Mouse (Mus musculus) embryonic facial prominence, embryonic 12.5 days (tissue): Measurements from ENCODE around the gene Txnrd1. TPM values are rescaled to one million over a fixed set of nuclear protein-coding genes. Genes with fewer than 3 reads are reported as not detected.

Experiments
- ATAC-seq: fragments of 200-750 bp; cut with Nextera tagmentation; 2 replicates; pipeline ENCODE4 v1.8.0; 2017; ENCODE audit not compliant: insufficient number of reproducible peaks, insufficient read depth, low FRiP score, low TSS enrichment
- H3K27ac ChIP-seq: fragments of 300-500 bp; sonication (generic); 2 replicates; pipeline ENCODE4 v1.5.1; 2016; ENCODE audit warnings: mild to moderate bottlenecking
- H3K27me3 ChIP-seq: fragments of 300-500 bp; sonication (generic); 2 replicates; pipeline ENCODE4 v1.6.1; 2016; ENCODE audit warnings: mild to moderate bottlenecking, moderate library complexity
- H3K36me3 ChIP-seq: fragments of 300-500 bp; sonication (generic); 2 replicates; pipeline ENCODE4 v1.6.1; 2016; ENCODE audit warnings: mild to moderate bottlenecking
- H3K4me1 ChIP-seq: fragments of 300-500 bp; sonication (generic); 2 replicates; pipeline ENCODE4 v1.6.1; 2016
- H3K4me2 ChIP-seq: fragments of 300-500 bp; sonication (generic); replicated peaks from 2 replicates; pipeline ENCODE4 v1.6.1; 2016; ENCODE audit warnings: mild to moderate bottlenecking, moderate library complexity
- H3K4me3 ChIP-seq: fragments of 300-500 bp; sonication (generic); 2 replicates; pipeline ENCODE4 v1.5.1; 2016; ENCODE audit warnings: mild to moderate bottlenecking
- H3K9ac ChIP-seq: fragments of 300-500 bp; sonication (generic); 2 replicates; pipeline ENCODE4 v1.6.1; 2016; ENCODE audit warnings: mild to moderate bottlenecking, moderate library complexity
- H3K9me3 ChIP-seq: fragments of 300-500 bp; sonication (generic); 2 replicates; pipeline ENCODE4 v1.6.1; 2016; ENCODE audit warnings: mild to moderate bottlenecking, moderate library complexity
- WGBS: fragments of 180-500 bp; shearing (Covaris S2); methylation state at CpG from one replicate; pipeline ENCODE4 v1.1.7; 2016; 5-methylcytosine and 5-hydroxymethylcytosine counted together
- polyA plus RNA-seq: library from polyadenylated mRNA; unstranded; fragments of >200 nt; fragmentation: Nextera tagmentation; extraction: Ambion mirVana; gene quantifications from 2 replicates; pipeline ENCODE4 v1.2.1, GENCODE M21; 2016

Gene Txnrd1
- polyA plus RNA-seq, 1 experiment from 2014 or later, result 148 TPM

- no peak for ATAC-seq
- no peak overlapping the region for H3K27ac ChIP-seq
- no peak overlapping the region for H3K4me3 ChIP-seq
- no peak overlapping the region for H3K4me2 ChIP-seq
- no peaks in the 10 kb centered on the region for H3K9me3 ChIP-seq
- no peaks in the 10 kb centered on the region for H3K27me3 ChIP-seq
- H3K36me3 ChIP-seq, result peaks cover 70% of the 10 kb centered on the region
- H3K4me1 ChIP-seq, result peaks cover 13% of the 10 kb centered on the region
- no peak overlapping the region for H3K9ac ChIP-seq
- 76% methylated on average over 16 of the region's 16 CpGs for WGBS
These were observed 42.5 kb downstream of the Txnrd1 start for GRCm38 (mm10) chr10:82876076-82876796.

- 0 out of 2 replicates have a peak, but pooled peaks cover 1% of the 10 kb centered on the region for H3K4me1 ChIP-seq
- H3K27me3 ChIP-seq, result no peaks in the 10 kb centered on the region
- no peaks in the 10 kb centered on the region for H3K9me3 ChIP-seq
- 94% methylated on average over 6 of the region's 6 CpGs for WGBS
- ATAC-seq, result no peak
- H3K27ac ChIP-seq, result no peak overlapping the region
- no peak overlapping the region for H3K9ac ChIP-seq
- H3K36me3 ChIP-seq, result peaks cover 88% of the 10 kb centered on the region
- H3K4me2 ChIP-seq, result no peak overlapping the region
- H3K4me3 ChIP-seq, result no peak overlapping the region
These were observed 53.6 kb downstream of the Txnrd1 start for GRCm38 (mm10) chr10:82887354-82887753.

- Histone ChIP-seq H3K27ac (no peak overlapping the region), H3K4me3 (no peak overlapping the region), H3K4me1 (0 out of 2 replicates have a peak, but pooled peaks cover 2% of the 10 kb centered on the region), H3K27me3 (no peaks in the 10 kb centered on the region), H3K36me3 (peaks cover 87% of the 10 kb centered on the region), H3K4me2 (no peak overlapping the region), H3K9me3 (no peaks in the 10 kb centered on the region), H3K9ac (no peak overlapping the region)
- no peak for ATAC-seq
- WGBS, result 89% methylated on average over 8 of the region's 8 CpGs
These were observed 54.8 kb downstream of the Txnrd1 start for GRCm38 (mm10) chr10:82888576-82888975.

- Histone ChIP-seq H3K27me3 (no peaks in the 10 kb centered on the region), H3K4me1 (0 out of 2 replicates have a peak, but pooled peaks cover 2% of the 10 kb centered on the region), H3K9ac (no peak overlapping the region), H3K27ac (no peak overlapping the region), H3K4me2 (no peak overlapping the region), H3K36me3 (peaks cover 85% of the 10 kb centered on the region), H3K4me3 (no peak overlapping the region), H3K9me3 (no peaks in the 10 kb centered on the region)
- WGBS, result 70% methylated on average over 9 of the region's 9 CpGs
- ATAC-seq, result no peak
These were observed 55.8 kb downstream of the Txnrd1 start for GRCm38 (mm10) chr10:82889447-82889973.

- H3K9me3 ChIP-seq, result no peaks in the 10 kb centered on the region
- H3K36me3 ChIP-seq, result peaks cover 85% of the 10 kb centered on the region
- no peak overlapping the region for H3K4me3 ChIP-seq
- no peak overlapping the region for H3K27ac ChIP-seq
- H3K9ac ChIP-seq, result no peak overlapping the region
- H3K4me1 ChIP-seq, result 0 out of 2 replicates have a peak, but pooled peaks cover 2% of the 10 kb centered on the region
- ATAC-seq, result no peak
- WGBS, result 66% methylated on average over 2 of the region's 2 CpGs
- no peaks in the 10 kb centered on the region for H3K27me3 ChIP-seq
- no peak overlapping the region for H3K4me2 ChIP-seq
These were observed 57.2 kb downstream of the Txnrd1 start for GRCm38 (mm10) chr10:82890936-82891335.

- no peaks in the 10 kb centered on the region for H3K9me3 ChIP-seq
- no peak overlapping the region for H3K4me3 ChIP-seq
- H3K27ac ChIP-seq, result no peak overlapping the region
- ATAC-seq, result no peak
- no peaks in the 10 kb centered on the region for H3K27me3 ChIP-seq
- 0 out of 2 replicates have a peak, but pooled peaks cover 2% of the 10 kb centered on the region for H3K4me1 ChIP-seq
- H3K9ac ChIP-seq, result no peak overlapping the region
- peaks cover 85% of the 10 kb centered on the region for H3K36me3 ChIP-seq
- WGBS, result 75% methylated on average over 7 of the region's 7 CpGs
- H3K4me2 ChIP-seq, result no peak overlapping the region
These were observed 57.7 kb downstream of the Txnrd1 start for GRCm38 (mm10) chr10:82891427-82891826.

- no peaks in the 10 kb centered on the region for H3K9me3 ChIP-seq
- H3K9ac ChIP-seq, result no peak overlapping the region
- 0 out of 2 replicates have a peak, but pooled peaks cover 2% of the 10 kb centered on the region for H3K4me1 ChIP-seq
- no peak for ATAC-seq
- no peak overlapping the region for H3K27ac ChIP-seq
- H3K27me3 ChIP-seq, result no peaks in the 10 kb centered on the region
- WGBS, result 80% methylated on average over 9 of the region's 9 CpGs
- H3K36me3 ChIP-seq, result peaks cover 85% of the 10 kb centered on the region
- no peak overlapping the region for H3K4me3 ChIP-seq
- H3K4me2 ChIP-seq, result no peak overlapping the region
These were observed 58.8 kb downstream of the Txnrd1 start for GRCm38 (mm10) chr10:82892442-82893055.

GRCm38 (mm10) chr10:82893872-82894650, 60.3 kb downstream of the Txnrd1 start:
- peaks cover 82% of the 10 kb centered on the region for H3K36me3 ChIP-seq
- H3K4me3 ChIP-seq, result no peak overlapping the region
- H3K9ac ChIP-seq, result no peak overlapping the region
- WGBS, result 86% methylated on average over 18 of the region's 18 CpGs
- ATAC-seq, result no peak
- no peaks in the 10 kb centered on the region for H3K9me3 ChIP-seq
- no peak overlapping the region for H3K27ac ChIP-seq
- no peak overlapping the region for H3K4me2 ChIP-seq
- H3K4me1 ChIP-seq, result 0 out of 2 replicates have a peak, but pooled peaks cover 2% of the 10 kb centered on the region
- no peaks in the 10 kb centered on the region for H3K27me3 ChIP-seq

GRCm38 (mm10) chr10:82897936-82898335, 64.2 kb downstream of the Txnrd1 start:
- no peaks in the 10 kb centered on the region for H3K4me1 ChIP-seq
- no peaks in the 10 kb centered on the region for H3K9me3 ChIP-seq
- H3K4me3 ChIP-seq, result no peak overlapping the region
- H3K9ac ChIP-seq, result no peak overlapping the region
- no peak overlapping the region for H3K4me2 ChIP-seq
- WGBS, result 90% methylated on average over 13 of the region's 13 CpGs
- H3K36me3 ChIP-seq, result peaks cover 48% of the 10 kb centered on the region
- no peaks in the 10 kb centered on the region for H3K27me3 ChIP-seq
- H3K27ac ChIP-seq, result no peak overlapping the region
- no peak for ATAC-seq

GRCm38 (mm10) chr10:82898893-82899292, 65.1 kb downstream of the Txnrd1 start:
- H3K9ac ChIP-seq, result no peak overlapping the region
- H3K4me2 ChIP-seq, result no peak overlapping the region
- no peak for ATAC-seq
- no peaks in the 10 kb centered on the region for H3K27me3 ChIP-seq
- peaks cover 40% of the 10 kb centered on the region for H3K36me3 ChIP-seq
- H3K4me1 ChIP-seq, result no peaks in the 10 kb centered on the region
- H3K4me3 ChIP-seq, result no peak overlapping the region
- no peak overlapping the region for H3K27ac ChIP-seq
- no peaks in the 10 kb centered on the region for H3K9me3 ChIP-seq
- 64% methylated on average over 7 of the region's 7 CpGs for WGBS

GRCm38 (mm10) chr10:82899810-82900421, 66.2 kb downstream of the Txnrd1 start:
- Histone ChIP-seq H3K27me3 (no peaks in the 10 kb centered on the region), H3K4me2 (no peak overlapping the region), H3K9me3 (no peaks in the 10 kb centered on the region), H3K27ac (no peak overlapping the region), H3K36me3 (peaks cover 33% of the 10 kb centered on the region), H3K4me1 (no peaks in the 10 kb centered on the region), H3K4me3 (no peak overlapping the region), H3K9ac (no peak overlapping the region)
- 45% methylated on average over 16 of the region's 16 CpGs for WGBS
- no peak for ATAC-seq
